Comparison of ENCODE assay signal across 11 mouse cellular contexts in genomic region chr15:8806354-8806753, GRCm38 (mm10).
DNase-seq lines count a peak whose midpoint lies in the region; ATAC-seq and TF ChIP-seq lines count a peak whose summit lies in the region.
"Had no signal": no experiment of that assay in that cellular context is flagged by ENCODE, and none has a peak within 500 bp of the region (broad histone marks: within the 10 kb centered on the region; RNA-seq: fewer than 3 reads in every experiment).

No protein-coding gene starts in this region.

- 72% methylated on average over 8 of the region's 8 CpGs for WGBS in hindbrain, embryonic 11.5 days

- no peak overlapping the region for H3K9ac ChIP-seq in hindbrain, embryonic 11.5 days (ENCODE audit: low read depth, low read length)
- H3K9ac ChIP-seq: liver, postnatal 0 days had no signal

- TF ChIP-seq CTCF in E14TG2a.4 (conservative IDR thresholded peaks at IDR 0.05; ENCODE audit: low read length): peak; percentile 2; the same call in 1 of the 2 replicates
- TF ChIP-seq CTCF in gastrocnemius, adult 2 months (IDR thresholded peaks at IDR 0.05): no peak

- DNase-seq in adrenal gland, postnatal 10 days: peak; percentile 59
- DNase-seq in gastrocnemius, adult 2 months: peak; percentile 63
- peak; percentile 15 for DNase-seq in heart, postnatal 4 days
- no peak for DNase-seq in kidney, adult 11 months
- DNase-seq in hindbrain, embryonic 11.5 days (ENCODE audit: low spot score): no peak
- DNase-seq in thymus, postnatal 4 days: no peak
- DNase-seq: cerebellum, adult 11-12 months; kidney, postnatal 10 days; liver, postnatal 0 days had no signal

- no peaks in the 10 kb centered on the region for H3K27me3 ChIP-seq in E14TG2a.4 (ENCODE audit: insufficient read depth, low read length)
- no peaks in the 10 kb centered on the region for H3K27me3 ChIP-seq in hindbrain, embryonic 11.5 days (ENCODE audit: control insufficient read depth, insufficient read depth, low read length)

- no peak overlapping the region for H3K4me2 ChIP-seq in hindbrain, embryonic 11.5 days (replicated peaks; ENCODE audit: low read depth, low read length)

- H3K4me3 ChIP-seq in E14TG2a.4 (replicated peaks; ENCODE audit: low read length): no peak overlapping the region
- H3K4me3 ChIP-seq in gastrocnemius, adult 2 months: no peak overlapping the region
- H3K4me3 ChIP-seq in hindbrain, embryonic 11.5 days (ENCODE audit: low read depth, low read length): no peak overlapping the region

- no peaks in the 10 kb centered on the region for H3K9me3 ChIP-seq in E14TG2a.4 (ENCODE audit: low read length)
- H3K9me3 ChIP-seq in hindbrain, embryonic 11.5 days (ENCODE audit: control insufficient read depth, low read length): no peaks in the 10 kb centered on the region

- H3K36me3 ChIP-seq in E14TG2a.4 (ENCODE audit: insufficient read depth, low read length): no peaks in the 10 kb centered on the region
- H3K36me3 ChIP-seq in hindbrain, embryonic 11.5 days (ENCODE audit: control insufficient read depth, insufficient read depth, low read length): no peaks in the 10 kb centered on the region

- H3K4me1 ChIP-seq in E14TG2a.4 (replicated peaks; ENCODE audit: low read depth, low read length): no peaks in the 10 kb centered on the region
- no peaks in the 10 kb centered on the region for H3K4me1 ChIP-seq in hindbrain, embryonic 11.5 days (replicated peaks; ENCODE audit: control insufficient read depth, insufficient read depth, low read length)

- no peak for ATAC-seq in hindbrain, embryonic 11.5 days (ENCODE audit: low FRiP score)
- no peak for ATAC-seq in CD4-positive, CD25-positive, alpha-beta regulatory T cell, adult 4 months
- ATAC-seq: liver, postnatal 0 days had no signal

- intact Hi-C loops in gastrocnemius, adult 2 months (cut with DNase I): no loop called here

- no peak overlapping the region for H3K27ac ChIP-seq in gastrocnemius, adult 2 months
- no peak overlapping the region for H3K27ac ChIP-seq in hindbrain, embryonic 11.5 days (ENCODE audit: low read depth, low read length)

Comparison
In these comparisons a context has a peak if more than half of its experiments do, and no peak if none do; other contexts are left out.
1. DNase-seq: peak in adrenal gland, postnatal 10 days (single experiment), gastrocnemius, adult 2 months (single experiment) and heart, postnatal 4 days (single experiment); none in kidney, adult 11 months (single experiment), hindbrain, embryonic 11.5 days (single experiment) and thymus, postnatal 4 days (single experiment).